24 mouse cellular contexts compared by ENCODE assay signal in genomic region chr12:80191806-80192205, GRCm38 (mm10).
A peak's percentile ranks its signal among the peaks of the same experiment; 100 is the strongest.
DNase-seq lines count a peak whose midpoint lies in the region; ATAC-seq and TF ChIP-seq lines count a peak whose summit lies in the region.
"Had no signal": no experiment of that assay in that cellular context is flagged by ENCODE, and none has a peak within 500 bp of the region (broad histone marks: within the 10 kb centered on the region; RNA-seq: fewer than 3 reads in every experiment).

No protein-coding gene starts in this region.

- WGBS in hindbrain, postnatal 0 days: 77% methylated on average over 5 of the region's 5 CpGs
- 82% methylated on average over 5 of the region's 5 CpGs for WGBS in hindbrain, embryonic 16.5 days
- WGBS in intestine, embryonic 16.5 days: 86% methylated on average over 5 of the region's 5 CpGs

- H3K27ac ChIP-seq in hindbrain, postnatal 0 days: no peak overlapping the region
- no peak overlapping the region for H3K27ac ChIP-seq in hindbrain, embryonic 16.5 days (ENCODE audit: low read depth, low read length)
- H3K27ac ChIP-seq in intestine, embryonic 16.5 days (ENCODE audit: low read length): no peak overlapping the region
- H3K27ac ChIP-seq: embryonic facial prominence, embryonic 13.5 days; forebrain, embryonic 12.5 days; forebrain, embryonic 15.5 days; heart, embryonic 13.5 days had no signal

- H3K36me3 ChIP-seq in hindbrain, postnatal 0 days (ENCODE audit: insufficient read depth, low read length): no peaks in the 10 kb centered on the region
- H3K36me3 ChIP-seq in hindbrain, embryonic 16.5 days (ENCODE audit: control insufficient read depth, insufficient read depth, low read length): peaks cover 9% of the 10 kb centered on the region
- peaks cover 99% of the 10 kb centered on the region for H3K36me3 ChIP-seq in E14TG2a.4 (ENCODE audit: insufficient read depth, low read length)
- peaks cover 29% of the 10 kb centered on the region for H3K36me3 ChIP-seq in intestine, embryonic 16.5 days (ENCODE audit: control insufficient read depth, insufficient read depth, low read length)
- H3K36me3 ChIP-seq: forebrain, embryonic 15.5 days had no signal

- no peak overlapping the region for H3K4me3 ChIP-seq in hindbrain, postnatal 0 days (ENCODE audit: low read length)
- H3K4me3 ChIP-seq in hindbrain, embryonic 16.5 days (ENCODE audit: low read length): no peak overlapping the region
- H3K4me3 ChIP-seq in E14TG2a.4 (replicated peaks; ENCODE audit: low read length): peak overlapping the region; percentile 26
- H3K4me3 ChIP-seq in intestine, embryonic 16.5 days (ENCODE audit: low read length): no peak overlapping the region
- H3K4me3 ChIP-seq: embryonic facial prominence, embryonic 10.5 days; embryonic facial prominence, embryonic 13.5 days; erythroblast, embryonic 14.5 days; forebrain, embryonic 12.5 days; forebrain, embryonic 15.5 days; heart, embryonic 13.5 days; hindbrain, embryonic 15.5 days had no signal

- no peak overlapping the region for H3K9ac ChIP-seq in hindbrain, postnatal 0 days (replicated peaks; ENCODE audit: low read length)
- no peak overlapping the region for H3K9ac ChIP-seq in hindbrain, embryonic 16.5 days (ENCODE audit: low read depth, low read length)
- H3K9ac ChIP-seq in intestine, embryonic 16.5 days (ENCODE audit: low read depth, low read length): no peak overlapping the region
- H3K9ac ChIP-seq: embryonic facial prominence, embryonic 13.5 days; forebrain, embryonic 12.5 days; forebrain, embryonic 15.5 days; heart, embryonic 13.5 days; hindbrain, embryonic 15.5 days had no signal

- DNase-seq in hindbrain, postnatal 0 days (ENCODE audit: low spot score): no peak
- DNase-seq in ES-CJ7 (ENCODE audit: low read depth, low spot score) (peak; percentile 40), ZHBTc4 (ENCODE audit: low read depth, low spot score) (peak; percentile 55)
- no peak for DNase-seq in embryo, embryonic 11 days
- DNase-seq: adrenal gland, postnatal 10 days; adrenal gland, postnatal 36 days; cerebellum, adult 18-20 months; cerebellum, adult 9-10 months; gastrocnemius, postnatal 25 days; heart, adult 18-20 months; kidney, adult 8-10 months had no signal

- no peaks in the 10 kb centered on the region for H3K27me3 ChIP-seq in hindbrain, postnatal 0 days (ENCODE audit: insufficient read depth, low read length)
- H3K27me3 ChIP-seq in hindbrain, embryonic 16.5 days (replicated peaks; ENCODE audit: control insufficient read depth, insufficient read depth, low read length): no peaks in the 10 kb centered on the region
- no peaks in the 10 kb centered on the region for H3K27me3 ChIP-seq in E14TG2a.4 (ENCODE audit: insufficient read depth, low read length)
- no peaks in the 10 kb centered on the region for H3K27me3 ChIP-seq in intestine, embryonic 16.5 days (replicated peaks; ENCODE audit: control insufficient read depth, insufficient read depth, low read length)
- H3K27me3 ChIP-seq: embryonic facial prominence, embryonic 13.5 days; forebrain, embryonic 12.5 days; forebrain, embryonic 15.5 days; heart, embryonic 13.5 days; hindbrain, embryonic 15.5 days had no signal

- no peaks in the 10 kb centered on the region for H3K4me1 ChIP-seq in hindbrain, postnatal 0 days (ENCODE audit: insufficient read depth, low read length)
- H3K4me1 ChIP-seq in hindbrain, embryonic 16.5 days (ENCODE audit: control insufficient read depth, insufficient read depth, low read depth, low read length): no peaks in the 10 kb centered on the region
- peaks cover 29% of the 10 kb centered on the region for H3K4me1 ChIP-seq in E14TG2a.4 (replicated peaks; ENCODE audit: low read depth, low read length)
- H3K4me1 ChIP-seq in intestine, embryonic 16.5 days (ENCODE audit: control insufficient read depth, insufficient read depth, low read length): no peaks in the 10 kb centered on the region
- H3K4me1 ChIP-seq: embryonic facial prominence, embryonic 13.5 days; forebrain, embryonic 12.5 days; forebrain, embryonic 15.5 days; hindbrain, embryonic 15.5 days had no signal

- no peaks in the 10 kb centered on the region for H3K9me3 ChIP-seq in hindbrain, postnatal 0 days (ENCODE audit: low read length)
- no peaks in the 10 kb centered on the region for H3K9me3 ChIP-seq in hindbrain, embryonic 16.5 days (ENCODE audit: control insufficient read depth, low read length)
- no peaks in the 10 kb centered on the region for H3K9me3 ChIP-seq in E14TG2a.4 (ENCODE audit: low read length)
- no peaks in the 10 kb centered on the region for H3K9me3 ChIP-seq in intestine, embryonic 16.5 days (ENCODE audit: control insufficient read depth, low read length)
- H3K9me3 ChIP-seq: embryonic facial prominence, embryonic 10.5 days; embryonic facial prominence, embryonic 13.5 days; forebrain, embryonic 12.5 days; forebrain, embryonic 15.5 days; heart, embryonic 13.5 days; hindbrain, embryonic 15.5 days had no signal

- ATAC-seq in hindbrain, postnatal 0 days: peak; percentile 13; the same call in 1 of the 2 replicates
- ATAC-seq in hindbrain, embryonic 16.5 days: no peak
- ATAC-seq in intestine, embryonic 16.5 days: no peak
- ATAC-seq: CD4-positive, CD25-positive, alpha-beta regulatory T cell, adult 4 months; forebrain, embryonic 15.5 days; inflammation-experienced regulatory T-cells, adult 6 months; intestine, postnatal 0 days had no signal

- no peak for TF ChIP-seq CTCF in hindbrain, postnatal 0 days (IDR thresholded peaks at IDR 0.05; ENCODE audit: low read depth)
- TF ChIP-seq CTCF in E14TG2a.4 (conservative IDR thresholded peaks at IDR 0.05; ENCODE audit: low read length): no peak

- no peak overlapping the region for H3K4me2 ChIP-seq in hindbrain, postnatal 0 days (ENCODE audit: low read depth, low read length)
- H3K4me2 ChIP-seq in hindbrain, embryonic 16.5 days (ENCODE audit: low read length): no peak overlapping the region
- no peak overlapping the region for H3K4me2 ChIP-seq in intestine, embryonic 16.5 days (ENCODE audit: low read depth, low read length)
- H3K4me2 ChIP-seq: embryonic facial prominence, embryonic 13.5 days; forebrain, embryonic 12.5 days; forebrain, embryonic 15.5 days; heart, embryonic 13.5 days; hindbrain, embryonic 15.5 days had no signal

Comparison
In these comparisons a context has a peak if more than half of its experiments do, and no peak if none do; other contexts are left out.
1. DNase-seq: peak in ES-CJ7 (single experiment) and ZHBTc4 (single experiment); none in hindbrain, postnatal 0 days (single experiment) and embryo, embryonic 11 days (single experiment).